Mouse (Mus musculus) heart, embryonic 10.5 days (tissue): ENCODE data around the gene Psmd5. TPM values are rescaled to one million over a fixed set of nuclear protein-coding genes. Genes with fewer than 3 reads are reported as not detected.

Source experiments
- DNase-seq: peaks from one replicate; pipeline ENCODE4 v3.0.0-alpha.2; 2017; ENCODE audit warnings: low spot score
- H3K27ac ChIP-seq: fragments of 300-500 bp; sonication (generic); 2 replicates; pipeline ENCODE4 v1.5.1; 2016; ENCODE audit warnings: mild to moderate bottlenecking
- H3K27me3 ChIP-seq: fragments of 300-500 bp; sonication (generic); 2 replicates; pipeline ENCODE4 v1.6.1; 2016; ENCODE audit warnings: mild to moderate bottlenecking; ENCODE audit not compliant: poor library complexity, insufficient read depth, severe bottlenecking
- H3K36me3 ChIP-seq: fragments of 300-500 bp; sonication (generic); 2 replicates; pipeline ENCODE4 v1.6.1; 2016; ENCODE audit warnings: mild to moderate bottlenecking, moderate library complexity
- H3K4me1 ChIP-seq: fragments of 300-500 bp; sonication (generic); 2 replicates; pipeline ENCODE4 v1.6.1; 2016; ENCODE audit warnings: mild to moderate bottlenecking
- H3K4me3 ChIP-seq: fragments of 300-500 bp; sonication (generic); 2 replicates; pipeline ENCODE4 v1.5.1; 2016; ENCODE audit warnings: mild to moderate bottlenecking, moderate library complexity
- H3K9me3 ChIP-seq: fragments of 300-500 bp; sonication (generic); 2 replicates; pipeline ENCODE4 v1.6.1; 2016; ENCODE audit warnings: mild to moderate bottlenecking, moderate library complexity
- WGBS: fragments of 180-500 bp; shearing (Covaris S2); methylation state at CpG from one replicate; pipeline ENCODE4 v1.1.7; 2016; 5-methylcytosine and 5-hydroxymethylcytosine counted together
- polyA plus RNA-seq: library from polyadenylated mRNA; unstranded; fragments of >200 nt; fragmentation: Nextera tagmentation; extraction: Ambion mirVana; gene quantifications from 2 replicates; pipeline ENCODE4 v1.2.1, GENCODE M21; 2016

The Psmd5 gene
- 77.5 and 96.6 TPM in 2 replicates for polyA plus RNA-seq

- Histone ChIP-seq H3K36me3 (no peaks in the 10 kb centered on the region), H3K4me3 (peak within 1 kb of the TSS; percentile 54), H3K9me3 (no peaks in the 10 kb centered on the region), H3K4me1 (peaks cover 14% of the 10 kb centered on the region; the same call in 1 of the 2 replicates), H3K27me3 (peaks cover 31% of the 10 kb centered on the region; the same call in 1 of the 2 replicates), H3K27ac (peak within 1 kb of the TSS; percentile 23; the same call in 1 of the 2 replicates)
- DNase-seq, result no peak
- WGBS, result 9% methylated on average over 8 of the region's 8 CpGs
These were observed at the start of gene Psmd5 for GRCm38 (mm10) chr2:34874816-34875345. Gene Psmd5, minus strand, starts transcription at chr2:34874968.

- H3K27ac ChIP-seq, result no peak overlapping the region
These were observed 48.0 kb upstream of the Psmd5 start for GRCm38 (mm10) chr2:34922729-34923128.

GRCm38 (mm10) chr2:34920144-34920543 lies 45.4 kb upstream of the Psmd5 start:
- Histone ChIP-seq H3K27ac (no peak overlapping the region), H3K4me3 (no peak overlapping the region), H3K27me3 (peaks cover 19% of the 10 kb centered on the region), H3K9me3 (no peaks in the 10 kb centered on the region), H3K4me1 (peaks cover 11% of the 10 kb centered on the region), H3K36me3 (no peaks in the 10 kb centered on the region)
- WGBS, result 53% methylated on average over 2 of the region's 2 CpGs
- no peak for DNase-seq

More at GRCm38 (mm10) chr2:34922729-34923128, 48.0 kb upstream of the Psmd5 start:
- H3K4me1 ChIP-seq, result 0 out of 2 replicates have a peak, but pooled peaks cover 5% of the 10 kb centered on the region
- no peak overlapping the region for H3K4me3 ChIP-seq
- no peaks in the 10 kb centered on the region for H3K9me3 ChIP-seq
- no peaks in the 10 kb centered on the region for H3K36me3 ChIP-seq
- 12% methylated on average over 2 of the region's 2 CpGs for WGBS
- no peak for DNase-seq
- peaks cover 22% of the 10 kb centered on the region for H3K27me3 ChIP-seq

GRCm38 (mm10) chr2:34915103-34915502 lies 40.3 kb upstream of the Psmd5 start:
- Histone ChIP-seq H3K4me1 (peaks cover 35% of the 10 kb centered on the region), H3K36me3 (no peaks in the 10 kb centered on the region), H3K9me3 (no peaks in the 10 kb centered on the region), H3K27me3 (peaks cover 53% of the 10 kb centered on the region), H3K4me3 (peak overlapping the region; percentile 66), H3K27ac (peak overlapping the region; percentile 81)
- 38% methylated on average over 2 of the region's 2 CpGs for WGBS
- no peak for DNase-seq

GRCm38 (mm10) chr2:34914823-34915082 lies 40.0 kb upstream of the Psmd5 start:
- no peaks in the 10 kb centered on the region for H3K9me3 ChIP-seq
- H3K36me3 ChIP-seq, result no peaks in the 10 kb centered on the region
- H3K4me1 ChIP-seq, result peaks cover 33% of the 10 kb centered on the region
- peak overlapping the region; percentile 66 for H3K4me3 ChIP-seq
- H3K27me3 ChIP-seq, result peaks cover 53% of the 10 kb centered on the region
- DNase-seq, result no peak
- H3K27ac ChIP-seq, result peak overlapping the region; percentile 81
- WGBS, result 6% methylated on average over 2 of the region's 2 CpGs

GRCm38 (mm10) chr2:34914069-34914822 lies 39.5 kb upstream of the Psmd5 start:
- Histone ChIP-seq H3K36me3 (no peaks in the 10 kb centered on the region), H3K27me3 (peaks cover 56% of the 10 kb centered on the region), H3K4me3 (peak overlapping the region; percentile 66), H3K27ac (peak overlapping the region; percentile 81), H3K4me1 (peaks cover 33% of the 10 kb centered on the region), H3K9me3 (no peaks in the 10 kb centered on the region)
- WGBS, result 3% methylated on average over 34 of the region's 50 CpGs
- DNase-seq, result no peak

GRCm38 (mm10) chr2:34913218-34914068 lies 38.7 kb upstream of the Psmd5 start, which contains the start of gene Phf19:
Gene Phf19, minus strand, starts transcription at chr2:34914026.
- no peak for DNase-seq
- Histone ChIP-seq H3K4me1 (peaks cover 33% of the 10 kb centered on the region), H3K27ac (peak within 1 kb of the TSS; percentile 81), H3K36me3 (no peaks in the 10 kb centered on the region), H3K9me3 (no peaks in the 10 kb centered on the region), H3K27me3 (peaks cover 57% of the 10 kb centered on the region), H3K4me3 (peak within 1 kb of the TSS; percentile 66)
- under 1% methylated on average over 64 of the region's 64 CpGs for WGBS

- H3K4me3 ChIP-seq, result peak overlapping the region; percentile 66
- DNase-seq, result no peak
- H3K4me1 ChIP-seq, result peaks cover 33% of the 10 kb centered on the region
- 37% methylated on average over 7 of the region's 7 CpGs for WGBS
- H3K9me3 ChIP-seq, result no peaks in the 10 kb centered on the region
- H3K27me3 ChIP-seq, result peaks cover 57% of the 10 kb centered on the region
- H3K27ac ChIP-seq, result no peak overlapping the region; the same call in 1 of the 2 replicates
- H3K36me3 ChIP-seq, result no peaks in the 10 kb centered on the region
These were observed 37.8 kb upstream of the Psmd5 start for GRCm38 (mm10) chr2:34912613-34913012.

- Histone ChIP-seq H3K4me1 (peaks cover 33% of the 10 kb centered on the region), H3K27me3 (peaks cover 64% of the 10 kb centered on the region), H3K4me3 (no peak overlapping the region), H3K27ac (no peak overlapping the region), H3K36me3 (no peaks in the 10 kb centered on the region), H3K9me3 (no peaks in the 10 kb centered on the region)
- WGBS, result 86% methylated on average over 5 of the region's 5 CpGs
- no peak for DNase-seq
These were observed 37.1 kb upstream of the Psmd5 start for GRCm38 (mm10) chr2:34911871-34912270.

- Histone ChIP-seq H3K27me3 (peaks cover 57% of the 10 kb centered on the region), H3K36me3 (no peaks in the 10 kb centered on the region), H3K9me3 (no peaks in the 10 kb centered on the region), H3K4me3 (no peak overlapping the region), H3K27ac (no peak overlapping the region), H3K4me1 (peaks cover 37% of the 10 kb centered on the region)
- DNase-seq, result no peak
- 84% methylated on average over 4 of the region's 4 CpGs for WGBS
These were observed 35.0 kb upstream of the Psmd5 start for GRCm38 (mm10) chr2:34909719-34910118.

GRCm38 (mm10) chr2:34906861-34907604 lies 32.3 kb upstream of the Psmd5 start:
- Histone ChIP-seq H3K27ac (no peak overlapping the region), H3K9me3 (no peaks in the 10 kb centered on the region), H3K36me3 (no peaks in the 10 kb centered on the region), H3K4me1 (peaks cover 35% of the 10 kb centered on the region), H3K27me3 (peaks cover 36% of the 10 kb centered on the region), H3K4me3 (no peak overlapping the region)
- DNase-seq, result peak; percentile 78
- WGBS, result 53% methylated on average over 12 of the region's 12 CpGs

GRCm38 (mm10) chr2:34906426-34906825 lies 31.7 kb upstream of the Psmd5 start:
- no peaks in the 10 kb centered on the region for H3K9me3 ChIP-seq
- no peak overlapping the region; the same call in 1 of the 2 replicates for H3K27ac ChIP-seq
- H3K4me1 ChIP-seq, result peaks cover 35% of the 10 kb centered on the region
- DNase-seq, result no peak
- H3K4me3 ChIP-seq, result no peak overlapping the region
- H3K27me3 ChIP-seq, result peaks cover 30% of the 10 kb centered on the region
- WGBS, result 59% methylated on average over 6 of the region's 6 CpGs
- H3K36me3 ChIP-seq, result 0 out of 2 replicates have a peak, but pooled peaks cover 3% of the 10 kb centered on the region
